Mouse (Mus musculus) mouse embryonic stem cell (cell line): ENCODE data around the gene Nhsl2.

ENCODE experiments used
- in situ Hi-C, 2 experiments: fragments of 300-500 bp; cut with MboI; formaldehyde crosslinking; loops; 1 replicate in 1 of 2; 3 replicates in 1 of 2; pipeline ENCODE4 v1.14.3; 2019 to 2020; ENCODE audit warnings: low sequenced_read_pairs in 2 of 2, low pct_unique_long_range_greater_than_20kb in 1 of 2, mixed read lengths in 1 of 2; ENCODE audit not compliant: unreplicated experiment in 1 of 2

Nhsl2 gene

GRCm38 (mm10) chrX:101954492-101954851 lies 105.3 kb downstream of the Nhsl2 start:
- in situ Hi-C loops, result loop anchor here in 1 of 2 experiments (25.0 kb wide), 1 partner anchor 108 kb away; the partner anchor contains the start of gene Rtl5

GRCm38 (mm10) chrX:101961848-101962247 lies 112.7 kb downstream of the Nhsl2 start:
- in situ Hi-C loops, result loop anchor here in 1 of 2 experiments (25.0 kb wide), 1 partner anchor 100 kb away; the partner anchor contains the start of gene Rtl5

- in situ Hi-C loops, result loop anchor here in 1 of 2 experiments (25.0 kb wide), 1 partner anchor 99 kb away; the partner anchor contains the start of gene Rtl5
Measured at GRCm38 (mm10) chrX:101963711-101964110, 114.5 kb downstream of the Nhsl2 start.

- in situ Hi-C loops, result loop anchor here in 1 of 2 experiments (25.0 kb wide), 1 partner anchor 89 kb away; the partner anchor contains the start of gene Rtl5
Measured at GRCm38 (mm10) chrX:101973028-101973427, 123.8 kb downstream of the Nhsl2 start.

- in situ Hi-C loops, result loop anchor here in 1 of 2 experiments (5.0 kb wide), 1 partner anchor 85 kb away; no protein-coding TSS in a partner anchor
Measured at GRCm38 (mm10) chrX:101976931-101977330, 127.7 kb downstream of the Nhsl2 start.

GRCm38 (mm10) chrX:101978861-101979260 lies 129.7 kb downstream of the Nhsl2 start:
- in situ Hi-C loops, result loop anchor here in 1 of 2 experiments (5.0 kb wide), 1 partner anchor 83 kb away; no protein-coding TSS in a partner anchor

- in situ Hi-C loops, result loop anchor here in 1 of 2 experiments (5.0 kb wide), 1 partner anchor 83 kb away; no protein-coding TSS in a partner anchor
Measured at GRCm38 (mm10) chrX:101979267-101979666, 130.1 kb downstream of the Nhsl2 start.

GRCm38 (mm10) chrX:101980586-101980985 lies 131.4 kb downstream of the Nhsl2 start:
- in situ Hi-C loops, result loop anchor here in 1 of 2 experiments (10.0 kb wide), 1 partner anchor 54 kb away; no protein-coding TSS in a partner anchor

- in situ Hi-C loops, result loop anchor here in 1 of 2 experiments (10.0 kb wide), 1 partner anchor 53 kb away; no protein-coding TSS in a partner anchor
Measured at GRCm38 (mm10) chrX:101981450-101981849, 132.3 kb downstream of the Nhsl2 start.

- in situ Hi-C loops, result loop anchor here in 1 of 2 experiments (10.0 kb wide), 1 partner anchor 51 kb away; no protein-coding TSS in a partner anchor
Measured at GRCm38 (mm10) chrX:101983638-101984037, 134.5 kb downstream of the Nhsl2 start.

- in situ Hi-C loops, result loop anchor here in 1 of 2 experiments (10.0 kb wide), 1 partner anchor 48 kb away; no protein-coding TSS in a partner anchor
Measured at GRCm38 (mm10) chrX:101986657-101987367, 137.6 kb downstream of the Nhsl2 start.

GRCm38 (mm10) chrX:101993841-101994571 lies 144.8 kb downstream of the Nhsl2 start:
- in situ Hi-C loops, result no loop called here

- in situ Hi-C loops, result no loop called here
Measured at GRCm38 (mm10) chrX:101996726-101997125, 147.5 kb downstream of the Nhsl2 start.

GRCm38 (mm10) chrX:102003632-102004315 lies 154.6 kb downstream of the Nhsl2 start:
- in situ Hi-C loops, result no loop called here

GRCm38 (mm10) chrX:102004370-102004769 lies 155.2 kb downstream of the Nhsl2 start:
- in situ Hi-C loops, result no loop called here

GRCm38 (mm10) chrX:102005141-102005641 lies 156.0 kb downstream of the Nhsl2 start:
- in situ Hi-C loops, result no loop called here

- in situ Hi-C loops, result no loop called here
Measured at GRCm38 (mm10) chrX:102007935-102008334, 158.8 kb downstream of the Nhsl2 start.

GRCm38 (mm10) chrX:102017213-102017923 lies 168.2 kb downstream of the Nhsl2 start:
- in situ Hi-C loops, result no loop called here
